Mouse (Mus musculus) heart, embryonic 15.5 days (tissue): ENCODE data around the gene Thop1. TPM values are rescaled to one million over a fixed set of nuclear protein-coding genes. Genes with fewer than 3 reads are reported as not detected.

Experiments used
- ATAC-seq: fragments of 200-750 bp; cut with Nextera tagmentation; replicated peaks from 2 replicates; pipeline ENCODE4 v1.8.0; 2017; ENCODE audit warnings: low read depth, moderate TSS enrichment; ENCODE audit not compliant: insufficient number of reproducible peaks, insufficient read depth, low FRiP score
- H3K27ac ChIP-seq: fragments of 300-500 bp; sonication (generic); 2 replicates; pipeline ENCODE4 v1.5.1; 2015; ENCODE audit warnings: mild to moderate bottlenecking, inconsistent platforms
- H3K27me3 ChIP-seq: fragments of 300-500 bp; sonication (generic); 2 replicates; pipeline ENCODE4 v1.6.1; 2015; ENCODE audit warnings: inconsistent platforms
- H3K36me3 ChIP-seq: fragments of 300-500 bp; sonication (generic); 2 replicates; pipeline ENCODE4 v1.6.1; 2015; ENCODE audit warnings: mild to moderate bottlenecking, inconsistent platforms
- H3K4me1 ChIP-seq: fragments of 300-500 bp; sonication (generic); replicated peaks from 2 replicates; pipeline ENCODE4 v1.6.1; 2015; ENCODE audit warnings: inconsistent platforms
- H3K4me2 ChIP-seq: fragments of 300-500 bp; sonication (generic); 2 replicates; pipeline ENCODE4 v1.6.1; 2015; ENCODE audit warnings: inconsistent platforms, mild to moderate bottlenecking, moderate library complexity
- H3K4me3 ChIP-seq: fragments of 300-500 bp; sonication (generic); 2 replicates; pipeline ENCODE4 v1.5.1; 2015; ENCODE audit warnings: mild to moderate bottlenecking, inconsistent platforms
- H3K9ac ChIP-seq: fragments of 300-500 bp; sonication (generic); 2 replicates; pipeline ENCODE4 v1.6.1; 2015; ENCODE audit warnings: mild to moderate bottlenecking, inconsistent platforms
- H3K9me3 ChIP-seq: fragments of 300-500 bp; sonication (generic); replicated peaks from 2 replicates; pipeline ENCODE4 v1.6.1; 2016; ENCODE audit warnings: inconsistent platforms
- WGBS: fragments of 180-500 bp; shearing (Covaris S2); methylation state at CpG from one replicate; pipeline ENCODE4 v1.1.7; 2015; ENCODE audit warnings: mixed read lengths; 5-methylcytosine and 5-hydroxymethylcytosine counted together
- microRNA-seq: library from miRNA; unstranded; fragments of <30 nt; microRNA quantifications from one replicate; pipeline ENCODE4, GENCODE M21; 2016
- polyA plus RNA-seq: library from polyadenylated mRNA; unstranded; fragments of >200 nt; fragmentation: Nextera tagmentation; extraction: Ambion mirVana; gene quantifications from 2 replicates; pipeline ENCODE4 v1.2.1, GENCODE M21; 2015

Thop1 gene
- polyA plus RNA-seq, 1 experiment from 2014 or later: 22.3 TPM

GRCm38 (mm10) chr10:81120650-81121049 is 50.8 kb downstream of the Thop1 start:
- Histone ChIP-seq H3K27ac (no peak overlapping the region), H3K27me3 (no peaks in the 10 kb centered on the region), H3K4me3 (no peak overlapping the region), H3K9ac (no peak overlapping the region), H3K36me3 (peaks cover 81% of the 10 kb centered on the region), H3K4me2 (no peak overlapping the region), H3K4me1 (no peaks in the 10 kb centered on the region), H3K9me3 (no peaks in the 10 kb centered on the region)
- WGBS: 86% methylated on average over 7 of the region's 7 CpGs
- no peak for ATAC-seq

GRCm38 (mm10) chr10:81122889-81123288 is 53.1 kb downstream of the Thop1 start:
- no peak for ATAC-seq
- Histone ChIP-seq H3K36me3 (peaks cover 64% of the 10 kb centered on the region), H3K27ac (no peak overlapping the region), H3K4me3 (no peak overlapping the region), H3K27me3 (no peaks in the 10 kb centered on the region), H3K4me1 (0 out of 2 replicates have a peak, but pooled peaks cover 2% of the 10 kb centered on the region), H3K9me3 (no peaks in the 10 kb centered on the region), H3K4me2 (no peak overlapping the region), H3K9ac (no peak overlapping the region)
- WGBS: 90% methylated on average over 2 of the region's 2 CpGs

GRCm38 (mm10) chr10:81123500-81123899 is 53.7 kb downstream of the Thop1 start:
- Histone ChIP-seq H3K9me3 (no peaks in the 10 kb centered on the region), H3K9ac (no peak overlapping the region), H3K27ac (no peak overlapping the region), H3K36me3 (peaks cover 61% of the 10 kb centered on the region), H3K4me2 (no peak overlapping the region), H3K27me3 (no peaks in the 10 kb centered on the region), H3K4me3 (no peak overlapping the region), H3K4me1 (peaks cover 8% of the 10 kb centered on the region)
- 74% methylated on average over 11 of the region's 11 CpGs for WGBS
- ATAC-seq: no peak

Small RNAs within 50 kb of the gene (microRNA-seq; reads per million reads assigned to microRNA genes)
- gene Mir5615-1 (not detected), gene Mir5615-2 (not detected)

Other genes starting within 250 kb of the Thop1 start
- gene Oaz1, start 243.4 kb upstream of the Thop1 start, polyA plus RNA-seq: 1,772 and 2,077 TPM in 2 replicates
- gene Lingo3, start 226.0 kb upstream of the Thop1 start, polyA plus RNA-seq: 0.29 and 0.43 TPM in 2 replicates
- 153 and 154 TPM in 2 replicates for gene Lsm7, start 214.8 kb upstream of the Thop1 start, polyA plus RNA-seq
- 23.1 and 32.5 TPM in 2 replicates for gene Sppl2b, start 214.8 kb upstream of the Thop1 start, polyA plus RNA-seq
- 0.04 TPM in 1 of 2 replicates, not detected in the other for gene Tmprss9, start 198.2 kb upstream of the Thop1 start, polyA plus RNA-seq
- 269 and 299 TPM in 2 replicates for gene Timm13, start 169.1 kb upstream of the Thop1 start, polyA plus RNA-seq
- gene Lmnb2, start 151.8 kb upstream of the Thop1 start, polyA plus RNA-seq: 22.0 and 32.1 TPM in 2 replicates
- gene Gadd45b, start 140.0 kb upstream of the Thop1 start, polyA plus RNA-seq: 30.8 and 34.1 TPM in 2 replicates
- 1.1 and 1.9 TPM in 2 replicates for gene Gng7, start 55.1 kb upstream of the Thop1 start, polyA plus RNA-seq
- 0.29 TPM in 1 of 2 replicates, not detected in the other for gene Diras1, start 44.4 kb upstream of the Thop1 start, polyA plus RNA-seq
- 7.1 and 11.8 TPM in 2 replicates for gene Slc39a3, start 32.6 kb upstream of the Thop1 start, polyA plus RNA-seq
- 133 and 166 TPM in 2 replicates for gene Sgta, start 9.9 kb upstream of the Thop1 start, polyA plus RNA-seq
- 0.48 and 0.99 TPM in 2 replicates for gene Creb3l3, start 28.8 kb downstream of the Thop1 start, polyA plus RNA-seq
- gene Map2k2, start 35.9 kb downstream of the Thop1 start, polyA plus RNA-seq: 130 and 153 TPM in 2 replicates
- 25.6 and 31.0 TPM in 2 replicates for gene Zbtb7a, start 65.2 kb downstream of the Thop1 start, polyA plus RNA-seq
- gene Pias4, start 97.9 kb downstream of the Thop1 start, polyA plus RNA-seq: 29.1 and 41.6 TPM in 2 replicates
- 350 and 441 TPM in 2 replicates for gene Eef2, start 106.6 kb downstream of the Thop1 start, polyA plus RNA-seq
- 38.4 and 43.1 TPM in 2 replicates for gene Dapk3, start 113.0 kb downstream of the Thop1 start, polyA plus RNA-seq
- gene 4930442H23Rik, start 113.8 kb downstream of the Thop1 start, polyA plus RNA-seq: not detected in 2 replicates
- 7.3 and 9.1 TPM in 2 replicates for gene Nmrk2, start 132.0 kb downstream of the Thop1 start, polyA plus RNA-seq
- gene Atcay, start 160.8 kb downstream of the Thop1 start, polyA plus RNA-seq: 0.25 and 1.1 TPM in 2 replicates
- gene Zfr2, start 163.1 kb downstream of the Thop1 start, polyA plus RNA-seq: 6.0 and 7.5 TPM in 2 replicates
- gene Matk, start 182.9 kb downstream of the Thop1 start, polyA plus RNA-seq: 1.6 and 3.6 TPM in 2 replicates
- 208 and 226 TPM in 2 replicates for gene Mrpl54, start 196.9 kb downstream of the Thop1 start, polyA plus RNA-seq
- 42.3 and 61.2 TPM in 2 replicates for gene Apba3, start 196.9 kb downstream of the Thop1 start, polyA plus RNA-seq
- gene Tjp3, start 221.5 kb downstream of the Thop1 start, polyA plus RNA-seq: 3.2 and 4.3 TPM in 2 replicates
- gene Pip5k1c, start 222.9 kb downstream of the Thop1 start, polyA plus RNA-seq: 26.2 and 38.2 TPM in 2 replicates